Mouse (Mus musculus): ENCODE results near the gene Cdkn2b. TPM values are rescaled to one million over a fixed set of nuclear protein-coding genes. Genes with fewer than 3 reads are reported as not detected.

The Cdkn2b gene
- 1.1 and 1.2 TPM in 2 replicates for polyA plus RNA-seq (2016; fragmentation: Nextera tagmentation; extraction: Ambion mirVana)

- peaks cover 8% of the 10 kb centered on the region; the same call in 1 of the 2 replicates for H3K4me1 ChIP-seq (replicated peaks)
- peak within 1 kb of the TSS; percentile 49 for H3K4me3 ChIP-seq (replicated peaks)
- peak; percentile 78 for ATAC-seq (ENCODE audit: insufficient number of reproducible peaks, insufficient read depth, low FRiP score, low TSS enrichment, low read depth)
- no peak within 1 kb of the TSS for H3K27ac ChIP-seq
- H3K9me3 ChIP-seq, result no peaks in the 10 kb centered on the region
- H3K9ac ChIP-seq (replicated peaks), result 0 out of 2 replicates have a peak within 1 kb of the TSS, but pooled peaks have one; percentile 18
- WGBS, result under 1% methylated on average over 61 of the region's 61 CpGs
- peak within 1 kb of the TSS; percentile 89 for H3K4me2 ChIP-seq
- H3K27me3 ChIP-seq, result peaks cover 81% of the 10 kb centered on the region
- H3K36me3 ChIP-seq, result no peaks in the 10 kb centered on the region
Observed at GRCm38 (mm10) chr4:89310491-89311254, at the start of gene Cdkn2b. TSS of gene Cdkn2b (minus strand) at chr4:89311039.

- 75% methylated on average over 3 of the region's 3 CpGs for WGBS
- H3K4me2 ChIP-seq, result no peak overlapping the region
- no peaks in the 10 kb centered on the region for H3K36me3 ChIP-seq
- no peak overlapping the region for H3K27ac ChIP-seq
- no peak overlapping the region for H3K4me3 ChIP-seq (replicated peaks)
- no peaks in the 10 kb centered on the region for H3K9me3 ChIP-seq
- H3K9ac ChIP-seq (replicated peaks), result no peak overlapping the region
- peaks cover 11% of the 10 kb centered on the region for H3K27me3 ChIP-seq
- ATAC-seq (ENCODE audit: insufficient number of reproducible peaks, insufficient read depth, low FRiP score, low TSS enrichment, low read depth), result no peak
- H3K4me1 ChIP-seq (replicated peaks), result no peaks in the 10 kb centered on the region
Observed at GRCm38 (mm10) chr4:89360349-89360748, 49.5 kb upstream of the Cdkn2b start.

- Histone ChIP-seq H3K4me3 (replicated peaks) (no peak overlapping the region), H3K9me3 (no peaks in the 10 kb centered on the region), H3K27ac (no peak overlapping the region), H3K4me1 (replicated peaks) (no peaks in the 10 kb centered on the region), H3K36me3 (no peaks in the 10 kb centered on the region), H3K27me3 (peaks cover 11% of the 10 kb centered on the region), H3K4me2 (no peak overlapping the region), H3K9ac (replicated peaks) (no peak overlapping the region)
- WGBS, result 90% methylated on average over 6 of the region's 6 CpGs
- no peak for ATAC-seq (ENCODE audit: insufficient number of reproducible peaks, insufficient read depth, low FRiP score, low TSS enrichment, low read depth)
Observed at GRCm38 (mm10) chr4:89359506-89359905, 48.7 kb upstream of the Cdkn2b start.

GRCm38 (mm10) chr4:89353935-89354334, 43.1 kb upstream of the Cdkn2b start:
- no peak for ATAC-seq (ENCODE audit: insufficient number of reproducible peaks, insufficient read depth, low FRiP score, low TSS enrichment, low read depth)
- no peak overlapping the region for H3K4me2 ChIP-seq
- H3K36me3 ChIP-seq, result no peaks in the 10 kb centered on the region
- H3K4me1 ChIP-seq (replicated peaks), result peaks cover 20% of the 10 kb centered on the region
- no peak overlapping the region for H3K4me3 ChIP-seq (replicated peaks)
- no peaks in the 10 kb centered on the region for H3K9me3 ChIP-seq
- H3K27ac ChIP-seq, result no peak overlapping the region
- peaks cover 11% of the 10 kb centered on the region for H3K27me3 ChIP-seq
- WGBS, result 54% methylated on average over 9 of the region's 9 CpGs
- H3K9ac ChIP-seq (replicated peaks), result no peak overlapping the region

GRCm38 (mm10) chr4:89353071-89353582, 42.3 kb upstream of the Cdkn2b start:
- H3K9ac ChIP-seq (replicated peaks), result no peak overlapping the region
- H3K27ac ChIP-seq, result no peak overlapping the region
- no peak for ATAC-seq (ENCODE audit: insufficient number of reproducible peaks, insufficient read depth, low FRiP score, low TSS enrichment, low read depth)
- H3K4me3 ChIP-seq (replicated peaks), result no peak overlapping the region
- H3K4me1 ChIP-seq (replicated peaks), result peaks cover 20% of the 10 kb centered on the region
- WGBS, result 85% methylated on average over 3 of the region's 3 CpGs
- H3K36me3 ChIP-seq, result no peaks in the 10 kb centered on the region
- peaks cover 7% of the 10 kb centered on the region for H3K27me3 ChIP-seq
- H3K9me3 ChIP-seq, result no peaks in the 10 kb centered on the region
- H3K4me2 ChIP-seq, result no peak overlapping the region

GRCm38 (mm10) chr4:89351474-89351873, 40.6 kb upstream of the Cdkn2b start:
- H3K9me3 ChIP-seq, result no peaks in the 10 kb centered on the region
- no peak overlapping the region for H3K4me3 ChIP-seq (replicated peaks)
- no peak for ATAC-seq (ENCODE audit: insufficient number of reproducible peaks, insufficient read depth, low FRiP score, low TSS enrichment, low read depth)
- H3K4me1 ChIP-seq (replicated peaks), result peaks cover 20% of the 10 kb centered on the region
- no peak overlapping the region for H3K9ac ChIP-seq (replicated peaks)
- 49% methylated on average over 5 of the region's 5 CpGs for WGBS
- no peaks in the 10 kb centered on the region for H3K36me3 ChIP-seq
- H3K27me3 ChIP-seq, result peaks cover under 1% of the 10 kb centered on the region; the same call in 1 of the 2 replicates
- no peak overlapping the region for H3K4me2 ChIP-seq
- H3K27ac ChIP-seq, result no peak overlapping the region

GRCm38 (mm10) chr4:89350938-89351451, 40.2 kb upstream of the Cdkn2b start:
- ATAC-seq (ENCODE audit: insufficient number of reproducible peaks, insufficient read depth, low FRiP score, low TSS enrichment, low read depth), result no peak
- H3K9ac ChIP-seq (replicated peaks), result no peak overlapping the region
- H3K27ac ChIP-seq, result no peak overlapping the region
- no peaks in the 10 kb centered on the region for H3K27me3 ChIP-seq
- 59% methylated on average over 6 of the region's 6 CpGs for WGBS
- H3K4me2 ChIP-seq, result no peak overlapping the region
- H3K36me3 ChIP-seq, result no peaks in the 10 kb centered on the region
- peaks cover 20% of the 10 kb centered on the region for H3K4me1 ChIP-seq (replicated peaks)
- H3K9me3 ChIP-seq, result no peaks in the 10 kb centered on the region
- H3K4me3 ChIP-seq (replicated peaks), result no peak overlapping the region

GRCm38 (mm10) chr4:89350391-89350790, 39.6 kb upstream of the Cdkn2b start:
- peak; percentile 66 for ATAC-seq (ENCODE audit: insufficient number of reproducible peaks, insufficient read depth, low FRiP score, low TSS enrichment, low read depth)
- H3K4me1 ChIP-seq (replicated peaks), result peaks cover 20% of the 10 kb centered on the region
- 28% methylated on average over 9 of the region's 9 CpGs for WGBS
- no peak overlapping the region for H3K4me3 ChIP-seq (replicated peaks)
- H3K27me3 ChIP-seq, result no peaks in the 10 kb centered on the region
- no peaks in the 10 kb centered on the region for H3K36me3 ChIP-seq
- H3K27ac ChIP-seq, result no peak overlapping the region
- H3K9ac ChIP-seq (replicated peaks), result no peak overlapping the region
- no peaks in the 10 kb centered on the region for H3K9me3 ChIP-seq
- peak overlapping the region; percentile 24 for H3K4me2 ChIP-seq

- 56% methylated on average over 5 of the region's 5 CpGs for WGBS
- ATAC-seq (ENCODE audit: insufficient number of reproducible peaks, insufficient read depth, low FRiP score, low TSS enrichment, low read depth), result no peak
- H3K27ac ChIP-seq, result no peak overlapping the region
Observed at GRCm38 (mm10) chr4:89348842-89349241, 38.0 kb upstream of the Cdkn2b start.

GRCm38 (mm10) chr4:89313461-89313860, 2.6 kb upstream of the Cdkn2b start:
- H3K4me3 ChIP-seq (replicated peaks), result no peak overlapping the region
- ATAC-seq (ENCODE audit: insufficient number of reproducible peaks, insufficient read depth, low FRiP score, low TSS enrichment, low read depth), result no peak
- 11% methylated on average over 13 of the region's 13 CpGs for WGBS
- no peak overlapping the region for H3K4me2 ChIP-seq
- H3K9me3 ChIP-seq, result no peaks in the 10 kb centered on the region
- H3K9ac ChIP-seq (replicated peaks), result no peak overlapping the region
- peaks cover 53% of the 10 kb centered on the region for H3K27me3 ChIP-seq
- no peak overlapping the region for H3K27ac ChIP-seq
- H3K36me3 ChIP-seq, result no peaks in the 10 kb centered on the region
- peaks cover 8% of the 10 kb centered on the region; the same call in 1 of the 2 replicates for H3K4me1 ChIP-seq (replicated peaks)

More at GRCm38 (mm10) chr4:89348842-89349241, 38.0 kb upstream of the Cdkn2b start:
- H3K9me3 ChIP-seq, result no peaks in the 10 kb centered on the region
- H3K4me1 ChIP-seq (replicated peaks), result peaks cover 20% of the 10 kb centered on the region
- H3K27me3 ChIP-seq, result no peaks in the 10 kb centered on the region
- H3K4me2 ChIP-seq, result no peak overlapping the region
- H3K36me3 ChIP-seq, result no peaks in the 10 kb centered on the region
- H3K4me3 ChIP-seq (replicated peaks), result no peak overlapping the region
- H3K9ac ChIP-seq (replicated peaks), result no peak overlapping the region

GRCm38 (mm10) chr4:89309996-89310395, 843 bp downstream of the Cdkn2b start:
- no peaks in the 10 kb centered on the region for H3K9me3 ChIP-seq
- H3K4me1 ChIP-seq (replicated peaks), result peaks cover 8% of the 10 kb centered on the region; the same call in 1 of the 2 replicates
- no peak overlapping the region for H3K9ac ChIP-seq (replicated peaks)
- no peak for ATAC-seq (ENCODE audit: insufficient number of reproducible peaks, insufficient read depth, low FRiP score, low TSS enrichment, low read depth)
- H3K27me3 ChIP-seq, result peaks cover 87% of the 10 kb centered on the region
- 2% methylated on average over 11 of the region's 11 CpGs for WGBS
- peak overlapping the region; percentile 89 for H3K4me2 ChIP-seq
- H3K27ac ChIP-seq, result no peak overlapping the region
- H3K4me3 ChIP-seq (replicated peaks), result peak overlapping the region; percentile 49; the same call in 1 of the 2 replicates
- no peaks in the 10 kb centered on the region for H3K36me3 ChIP-seq

Measured in limb, embryonic 12.5 days (tissue).